Mouse (Mus musculus) ES-E14 (cell line): ENCODE results near the gene C2cd4d.

Experiments
- CHD2 ChIP-seq: IDR thresholded peaks from 2 replicates; pipeline ENCODE4 v1.6.1; 2014; ENCODE audit warnings: mild to moderate bottlenecking, low read depth, low read length, inconsistent platforms
- HCFC1 ChIP-seq: IDR thresholded peaks from 2 replicates; pipeline ENCODE4 v1.6.1; 2012; ENCODE audit warnings: low read length, inconsistent platforms, borderline replicate concordance; ENCODE audit not compliant: insufficient read depth
- MAFK ChIP-seq: IDR thresholded peaks from 2 replicates; pipeline ENCODE4 v1.6.1; 2014; ENCODE audit warnings: mild to moderate bottlenecking, low read depth, low read length, inconsistent platforms; ENCODE audit not compliant: insufficient read depth
- ZNF384 ChIP-seq: IDR thresholded peaks from 2 replicates; pipeline ENCODE4 v1.6.1; 2012; ENCODE audit warnings: low read depth, low read length, inconsistent platforms

DNA sequence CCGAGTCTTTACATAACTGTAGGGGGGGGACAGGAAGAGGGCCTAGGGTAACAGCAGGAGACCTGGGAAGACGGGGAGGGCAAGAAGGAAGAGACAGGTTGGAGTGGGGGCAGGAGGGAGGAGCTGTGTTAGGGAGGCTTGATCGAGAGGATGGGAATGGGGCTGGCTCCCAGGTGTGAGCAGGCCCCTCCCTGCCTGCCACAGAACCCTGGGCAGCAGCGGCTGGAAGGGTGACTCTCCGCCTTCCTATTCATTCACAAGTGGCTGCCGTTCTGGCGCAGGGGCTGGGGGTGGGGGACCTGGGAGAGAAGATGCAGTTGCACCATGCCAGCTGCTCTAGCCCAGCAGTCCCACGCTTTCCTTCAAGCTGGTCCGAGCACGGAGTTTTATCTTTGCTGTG is 10.9 kb downstream of the C2cd4d start:
- TF ChIP-seq CHD2 (no peak), HCFC1 (no peak), MAFK (no peak), ZNF384 (no peak)
